Mouse (Mus musculus) urinary bladder, postnatal 14 days (tissue): ENCODE data around the gene Gadd45gip1.

Experiments
- DNase-seq: peaks from one replicate; pipeline ENCODE4 v3.0.0; 2021; ENCODE audit warnings: low spot score

Gadd45gip1 gene

GRCm38 (mm10) chr8:84831490-84831889, at the start of gene Gadd45gip1:
Gene Gadd45gip1, plus strand, starts transcription at chr8:84831522.
- no peak for DNase-seq

GRCm38 (mm10) chr8:84781686-84782505, 49.4 kb upstream of the Gadd45gip1 start:
- no peak for DNase-seq

GRCm38 (mm10) chr8:84782680-84783079, 48.6 kb upstream of the Gadd45gip1 start:
- no peak for DNase-seq

GRCm38 (mm10) chr8:84783198-84783918, 48.0 kb upstream of the Gadd45gip1 start:
- no peak for DNase-seq

- DNase-seq, result no peak
These were observed 47.3 kb upstream of the Gadd45gip1 start for GRCm38 (mm10) chr8:84783919-84784581.

GRCm38 (mm10) chr8:84784681-84785505, 46.4 kb upstream of the Gadd45gip1 start:
- DNase-seq, result no peak

GRCm38 (mm10) chr8:84785506-84785755, 45.9 kb upstream of the Gadd45gip1 start:
- no peak for DNase-seq

- peak; percentile 71 for DNase-seq
These were observed 45.3 kb upstream of the Gadd45gip1 start for GRCm38 (mm10) chr8:84785756-84786677.

- DNase-seq, result no peak
These were observed 44.4 kb upstream of the Gadd45gip1 start for GRCm38 (mm10) chr8:84786801-84787467.

GRCm38 (mm10) chr8:84787523-84788302, 43.6 kb upstream of the Gadd45gip1 start:
- no peak for DNase-seq

GRCm38 (mm10) chr8:84788896-84789295, 42.4 kb upstream of the Gadd45gip1 start:
- DNase-seq, result peak; percentile 87

- no peak for DNase-seq
These were observed 42.0 kb upstream of the Gadd45gip1 start for GRCm38 (mm10) chr8:84789345-84789744.

- DNase-seq, result no peak
These were observed 41.4 kb upstream of the Gadd45gip1 start for GRCm38 (mm10) chr8:84789855-84790486.

- DNase-seq, result no peak
These were observed 40.8 kb upstream of the Gadd45gip1 start for GRCm38 (mm10) chr8:84790537-84790936.

GRCm38 (mm10) chr8:84792429-84792947, 38.8 kb upstream of the Gadd45gip1 start:
- DNase-seq, result no peak

GRCm38 (mm10) chr8:84793134-84793533, 38.2 kb upstream of the Gadd45gip1 start:
- DNase-seq, result no peak

GRCm38 (mm10) chr8:84793791-84794485, 37.4 kb upstream of the Gadd45gip1 start:
- DNase-seq, result peak; percentile 60

GRCm38 (mm10) chr8:84794486-84794885, 36.8 kb upstream of the Gadd45gip1 start:
- DNase-seq, result no peak
